Mouse (Mus musculus) left cerebral cortex, postnatal 4 days (tissue): Measurements from ENCODE around the gene Csdc2. TPM values are rescaled to one million over a fixed set of nuclear protein-coding genes. Genes with fewer than 3 reads are reported as not detected.

Experiments
- DNase-seq: peaks from one replicate; pipeline ENCODE4 v3.0.0-alpha.2; 2022
- intact Hi-C: fragments of 180-260 bp; cut with DNase I; formaldehyde crosslinking; loops from one replicate; pipeline ENCODE4 v1.15.1; 2025
- total RNA-seq, 2 experiments: library from RNA; stranded (reverse); gene quantifications; 2 replicates each; pipeline ENCODE4 v1.2.3; 2021

Csdc2 gene
- total RNA-seq, 2 experiments from 2014 or later: 191 to 201 TPM

DNA sequence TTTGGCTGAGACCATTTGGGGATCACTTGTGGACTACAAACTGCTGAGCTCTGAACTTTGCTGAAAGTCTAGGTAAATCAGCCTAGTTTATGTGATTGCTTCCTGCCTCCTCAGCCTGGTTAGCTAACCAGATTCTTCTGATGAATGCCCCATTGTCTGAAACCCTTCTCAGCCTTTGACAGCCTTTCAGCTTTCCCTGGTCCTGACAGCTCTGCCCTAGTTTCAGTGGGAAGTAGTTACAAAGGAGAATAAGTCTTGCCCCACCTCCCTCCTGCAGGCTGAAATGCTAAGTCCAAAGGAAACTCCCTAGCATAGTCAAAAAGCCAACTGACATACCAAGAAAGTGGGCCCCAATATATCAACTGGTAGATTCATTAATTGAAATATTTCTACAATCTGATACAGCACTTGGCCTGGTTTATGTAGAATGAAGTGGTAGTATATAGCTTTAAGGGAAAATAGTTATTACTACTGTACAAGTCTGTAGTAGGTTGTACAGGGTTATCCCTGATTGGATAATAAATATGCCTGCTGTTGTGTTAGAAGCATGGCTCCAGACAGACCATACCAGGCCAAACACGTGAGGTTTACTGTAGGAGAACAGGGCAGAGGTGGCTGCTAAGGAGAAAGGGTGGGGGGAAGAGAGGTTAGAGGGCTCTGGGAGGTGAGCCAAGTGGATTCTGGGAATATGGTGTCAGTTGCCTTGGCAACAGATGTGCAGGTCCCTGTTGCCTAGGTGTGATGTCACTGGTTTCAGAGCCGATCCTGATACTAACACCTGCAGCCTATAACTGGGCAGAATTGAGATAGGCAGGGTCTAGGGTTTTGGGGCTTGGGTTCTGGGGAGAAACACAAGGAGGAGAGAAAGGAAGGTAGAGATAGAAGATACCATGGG, 49.0 kb downstream of the Csdc2 start:
- intact Hi-C loops: no loop called here
- DNase-seq: no peak

DNA sequence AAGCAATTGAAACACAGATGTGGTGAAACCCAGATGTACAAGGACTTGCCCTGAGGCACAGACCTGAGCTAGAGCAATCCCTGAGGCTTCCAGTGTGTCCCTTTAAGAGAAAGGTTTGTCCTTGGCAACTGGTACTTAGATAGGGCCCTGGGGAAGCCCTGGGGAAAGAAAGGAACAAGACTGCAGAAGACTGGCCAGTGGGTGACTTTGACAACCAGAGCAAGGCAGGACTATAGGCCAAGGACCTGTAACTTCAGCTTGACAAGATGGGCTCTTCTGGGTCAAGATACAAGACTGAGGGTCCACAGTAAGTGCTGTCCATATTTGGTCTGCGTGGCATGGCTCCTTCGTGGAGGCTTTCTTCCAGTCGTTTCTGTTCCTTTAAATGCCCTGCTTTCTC, 51.1 kb downstream of the Csdc2 start, which contains the start of gene Xrcc6:
Gene Xrcc6, plus strand, starts transcription at position 190 of the 400 bp plus-strand sequence.
- DNase-seq: no peak
- intact Hi-C loops: no loop called here

DNA sequence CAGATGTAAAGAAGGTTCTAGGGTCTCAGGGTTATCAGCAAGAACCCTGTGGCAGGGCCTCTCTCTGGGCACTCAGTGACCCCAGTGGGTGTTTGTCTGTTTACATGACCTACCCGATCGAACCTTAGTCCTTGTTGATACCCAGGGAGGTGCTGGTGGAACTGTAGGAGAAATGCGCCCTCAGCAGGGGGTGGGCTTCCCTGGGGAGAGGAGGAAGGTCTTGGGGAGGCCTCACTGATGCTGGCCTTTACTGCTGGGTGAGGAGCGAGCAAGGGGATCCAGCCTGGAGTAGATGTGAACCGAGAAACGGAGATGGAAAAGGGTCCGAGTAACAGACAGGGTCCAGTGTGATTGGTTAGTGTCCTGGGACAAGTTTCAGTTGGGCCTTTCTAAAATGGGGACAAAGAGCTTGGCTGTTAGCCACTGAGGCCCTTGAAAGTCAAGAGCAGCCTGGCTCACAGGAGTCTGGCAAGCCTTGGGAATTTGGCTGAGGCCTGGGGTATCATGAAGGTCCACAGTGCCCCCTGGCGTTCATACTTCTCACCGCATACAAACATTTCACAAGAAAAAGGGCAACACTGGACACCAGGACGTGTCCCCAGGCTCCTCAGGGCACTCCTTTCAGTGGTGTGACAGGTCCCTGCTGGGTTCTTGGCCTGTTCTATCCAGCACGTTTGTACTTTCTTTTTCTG, 53.0 kb downstream of the Csdc2 start:
- peak; percentile 92 for DNase-seq

DNA sequence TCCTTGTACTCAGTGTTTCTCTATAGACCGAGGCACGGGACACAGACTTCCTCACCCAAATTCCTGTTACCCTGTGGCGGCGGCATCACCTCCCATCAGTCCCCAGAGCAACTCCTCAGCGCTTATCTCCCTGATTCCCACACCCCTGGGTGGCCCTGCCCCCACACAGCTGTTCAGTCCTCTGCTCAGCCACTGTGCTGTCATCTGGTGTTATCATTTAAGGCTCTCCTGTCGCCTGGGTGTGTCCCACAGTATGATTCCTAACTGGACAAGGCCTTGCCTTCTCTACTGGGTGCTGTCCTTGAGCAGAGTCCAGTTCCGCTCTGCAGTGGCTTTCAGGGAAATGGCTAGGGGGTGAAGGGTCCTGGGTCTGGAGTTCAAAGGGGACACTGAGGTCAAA, 54.0 kb downstream of the Csdc2 start:
- no peak for DNase-seq
- intact Hi-C loops: no loop called here

More for the DNA sequence above, 53.0 kb downstream of the Csdc2 start:
- intact Hi-C loops: no loop called here

DNA sequence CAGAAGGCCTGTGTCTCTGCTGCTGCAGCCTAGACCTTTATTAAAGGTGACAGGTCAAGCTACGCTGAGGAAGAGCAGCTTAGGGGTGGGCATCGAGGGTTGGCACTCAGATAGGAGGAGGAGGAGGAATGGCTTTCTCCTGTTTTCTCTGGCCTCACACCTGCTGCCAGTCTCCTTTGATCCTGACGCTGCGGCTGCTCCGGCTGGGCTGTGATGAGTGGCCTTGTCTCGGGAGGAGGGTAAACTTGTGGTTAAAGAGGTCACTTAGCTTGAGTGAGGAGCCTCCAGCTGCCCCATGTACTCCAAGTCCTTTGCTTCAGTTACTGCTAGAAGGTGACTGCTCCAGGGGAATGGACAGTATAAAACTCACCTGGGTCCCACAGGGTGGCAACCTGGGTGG, 57.4 kb downstream of the Csdc2 start:
- DNase-seq: no peak
- intact Hi-C loops: no loop called here

Other genes with a start within 250 kb of the Csdc2 start
- 10 to 100 TPM; 25.3 to 26.6 TPM for gene Chadl, start 239.5 kb upstream of the Csdc2 start, total RNA-seq
- gene Zc3h7b, start 191.7 kb upstream of the Csdc2 start, total RNA-seq: 100 to 1,000 TPM; 219 to 235 TPM
- gene Rangap1, start 191.2 kb upstream of the Csdc2 start, total RNA-seq: 100 to 1,000 TPM; 170 to 180 TPM
- 10 to 100 TPM; 68.1 to 69.6 TPM for gene Tef, start 134.3 kb upstream of the Csdc2 start, total RNA-seq
- gene Tob2, start 78.0 kb upstream of the Csdc2 start, total RNA-seq: 10 to 100 TPM; 20.3 to 22.6 TPM
- gene Phf5a, start 64.8 kb upstream of the Csdc2 start, total RNA-seq: 10 to 100 TPM; 51.8 to 59.7 TPM
- 100 to 1,000 TPM; 273 to 304 TPM for gene Aco2, start 64.5 kb upstream of the Csdc2 start, total RNA-seq
- 10 to 100 TPM; 45.7 to 48.1 TPM for gene Polr3h, start 10.5 kb upstream of the Csdc2 start, total RNA-seq
- 100 to 1,000 TPM; 138 to 140 TPM for gene Pmm1, start 24.2 kb downstream of the Csdc2 start, total RNA-seq
- not detected for gene 1700029P11Rik, start 43.8 kb downstream of the Csdc2 start, total RNA-seq
- 10 to 100 TPM; 28.3 to 28.7 TPM for gene Xrcc6, start 51.1 kb downstream of the Csdc2 start, total RNA-seq
- 10 to 100 TPM; 64.8 to 72.7 TPM for gene Desi1, start 97.1 kb downstream of the Csdc2 start, total RNA-seq
- gene Snu13, start 110.8 kb downstream of the Csdc2 start, total RNA-seq: 100 to 1,000 TPM; 123 to 130 TPM
- not detected for gene 4930407I10Rik, start 122.4 kb downstream of the Csdc2 start, total RNA-seq
- gene Mei1, start 133.2 kb downstream of the Csdc2 start, total RNA-seq: under 1 TPM in 1 of 2 experiments, not detected in 1; 0.10 TPM
- 10 to 100 TPM; 11.3 to 12.4 TPM for gene Ccdc134, start 191.2 kb downstream of the Csdc2 start, total RNA-seq
- 100 to 1,000 TPM; 233 to 234 TPM for gene Srebf2, start 210.4 kb downstream of the Csdc2 start, total RNA-seq